Mouse (Mus musculus): ENCODE data around the gene Wdfy3. TPM values are rescaled to one million over a fixed set of nuclear protein-coding genes. Genes with fewer than 3 reads are reported as not detected.
"Not testable (repeated sequence)": the region's sequence is repeated elsewhere in the genome, so short reads cannot be mapped to it uniquely, and the experiment has no call there.

Wdfy3 gene
- total and polyA plus RNA-seq, 2 experiments from 2014 or later = 18.2 to 89.2 TPM

DNA sequence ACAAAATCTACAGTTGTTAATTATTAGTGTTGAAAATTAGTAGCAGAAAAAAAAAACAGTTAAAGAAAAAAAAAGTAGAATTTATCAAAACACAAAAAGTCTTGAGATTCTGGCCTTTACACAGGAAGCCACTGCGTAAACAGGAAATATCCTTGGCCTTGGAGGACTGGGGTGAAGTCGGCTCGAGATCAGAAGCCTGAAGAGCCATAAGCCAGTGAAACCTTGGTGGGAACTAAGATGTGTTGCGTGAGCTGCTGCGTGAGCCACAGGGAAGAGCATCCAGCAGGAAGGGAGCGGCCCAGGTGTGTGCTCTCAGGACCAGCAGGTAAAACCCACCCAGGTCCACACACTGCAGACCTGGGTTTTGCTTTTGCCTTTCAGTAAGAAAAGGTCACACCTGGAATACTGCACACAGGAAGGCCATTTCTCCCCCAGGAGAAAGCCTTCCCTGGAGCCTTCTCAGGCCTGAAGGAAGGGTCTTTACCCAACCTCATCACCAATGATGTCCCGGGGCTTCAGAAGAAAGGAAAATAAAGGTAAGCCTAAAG lies 79.3 kb downstream of the Wdfy3 start:
- no peaks in the 10 kb centered on the region for H3K9me3 ChIP-seq (ENCODE audit: low read length)

GRCm38 (mm10) chr5:101988476-101988875 lies 81.2 kb downstream of the Wdfy3 start:
- TF ChIP-seq CTCF (IDR thresholded peaks at IDR 0.05) = no peak
- Histone ChIP-seq H3K9ac (replicated peaks; ENCODE audit: low read length, poor library complexity, severe bottlenecking) (no peak overlapping the region), H3K9me3 (ENCODE audit: low read length) (no peaks in the 10 kb centered on the region), H3K27me3 (ENCODE audit: insufficient read depth, low read length) (no peaks in the 10 kb centered on the region), H3K4me2 (ENCODE audit: low read depth, low read length, poor library complexity, severe bottlenecking) (no peak overlapping the region), H3K36me3 (ENCODE audit: insufficient read depth, low read length) (no peaks in the 10 kb centered on the region), H3K27ac (ENCODE audit: low read depth, low read length) (no peak overlapping the region), H3K4me1 (ENCODE audit: insufficient read depth, low read length) (no peaks in the 10 kb centered on the region), H3K4me3 (ENCODE audit: low read depth, low read length) (no peak overlapping the region)
- DNase-seq (ENCODE audit: low spot score) = no peak
- WGBS = 79% methylated on average over 10 of the region's 10 CpGs
- no peak for ATAC-seq (ENCODE audit: low FRiP score)

More for the DNA sequence above, 79.3 kb downstream of the Wdfy3 start:
- Histone ChIP-seq H3K27me3 (ENCODE audit: insufficient read depth, low read length) (no peaks in the 10 kb centered on the region), H3K9ac (replicated peaks; ENCODE audit: low read length, poor library complexity, severe bottlenecking) (no peak overlapping the region), H3K4me3 (ENCODE audit: low read depth, low read length) (no peak overlapping the region), H3K4me1 (ENCODE audit: insufficient read depth, low read length) (no peaks in the 10 kb centered on the region), H3K4me2 (ENCODE audit: low read depth, low read length, poor library complexity, severe bottlenecking) (no peak overlapping the region), H3K27ac (ENCODE audit: low read depth, low read length) (peak overlapping the region; percentile 1; the same call in 1 of the 2 replicates), H3K36me3 (ENCODE audit: insufficient read depth, low read length) (no peaks in the 10 kb centered on the region)
- DNase-seq (ENCODE audit: low spot score) (no peak), ATAC-seq (ENCODE audit: low FRiP score) (no peak)
- no peak for TF ChIP-seq CTCF (IDR thresholded peaks at IDR 0.05)
- WGBS = 87% methylated on average over 7 of the region's 7 CpGs

- ATAC-seq (ENCODE audit: low FRiP score) (no peak), DNase-seq (ENCODE audit: low spot score) (no peak)
- H3K4me2 ChIP-seq (ENCODE audit: low read depth, low read length, poor library complexity, severe bottlenecking) = no peak overlapping the region
- no peak for TF ChIP-seq CTCF (IDR thresholded peaks at IDR 0.05)
- no peaks in the 10 kb centered on the region for H3K36me3 ChIP-seq (ENCODE audit: insufficient read depth, low read length)
- no peak overlapping the region for H3K27ac ChIP-seq (ENCODE audit: low read depth, low read length)
- no peak overlapping the region for H3K9ac ChIP-seq (replicated peaks; ENCODE audit: low read length, poor library complexity, severe bottlenecking)
- WGBS = 61% methylated on average over 3 of the region's 3 CpGs
- no peaks in the 10 kb centered on the region for H3K4me1 ChIP-seq (ENCODE audit: insufficient read depth, low read length)
- H3K4me3 ChIP-seq (ENCODE audit: low read depth, low read length) = no peak overlapping the region
- no peaks in the 10 kb centered on the region for H3K9me3 ChIP-seq (ENCODE audit: low read length)
- H3K27me3 ChIP-seq (ENCODE audit: insufficient read depth, low read length) = no peaks in the 10 kb centered on the region
Observed at GRCm38 (mm10) chr5:101986694-101987093, 83.0 kb downstream of the Wdfy3 start.

- Histone ChIP-seq H3K36me3 (ENCODE audit: insufficient read depth, low read length) (peaks cover 10% of the 10 kb centered on the region), H3K27me3 (ENCODE audit: insufficient read depth, low read length) (no peaks in the 10 kb centered on the region), H3K9me3 (ENCODE audit: low read length) (no peaks in the 10 kb centered on the region), H3K4me3 (ENCODE audit: low read depth, low read length) (no peak overlapping the region), H3K9ac (replicated peaks; ENCODE audit: low read length, poor library complexity, severe bottlenecking) (no peak overlapping the region), H3K4me1 (ENCODE audit: insufficient read depth, low read length) (no peaks in the 10 kb centered on the region), H3K4me2 (ENCODE audit: low read depth, low read length, poor library complexity, severe bottlenecking) (no peak overlapping the region), H3K27ac (ENCODE audit: low read depth, low read length) (no peak overlapping the region)
- DNase-seq (ENCODE audit: low spot score) (no peak), ATAC-seq (ENCODE audit: low FRiP score) (no peak)
- 53% methylated on average over 5 of the region's 5 CpGs for WGBS
- no peak for TF ChIP-seq CTCF (IDR thresholded peaks at IDR 0.05)
Observed at GRCm38 (mm10) chr5:101982239-101982638, 87.5 kb downstream of the Wdfy3 start.

- Histone ChIP-seq H3K4me2 (ENCODE audit: low read depth, low read length, poor library complexity, severe bottlenecking) (no peak overlapping the region), H3K9ac (replicated peaks; ENCODE audit: low read length, poor library complexity, severe bottlenecking) (no peak overlapping the region), H3K4me1 (ENCODE audit: insufficient read depth, low read length) (no peaks in the 10 kb centered on the region), H3K9me3 (ENCODE audit: low read length) (no peaks in the 10 kb centered on the region), H3K36me3 (ENCODE audit: insufficient read depth, low read length) (peaks cover 10% of the 10 kb centered on the region), H3K27me3 (ENCODE audit: insufficient read depth, low read length) (no peaks in the 10 kb centered on the region), H3K27ac (ENCODE audit: low read depth, low read length) (no peak overlapping the region), H3K4me3 (ENCODE audit: low read depth, low read length) (no peak overlapping the region)
- no peak for DNase-seq (ENCODE audit: low spot score)
- 83% methylated on average over 6 of the region's 6 CpGs for WGBS
- ATAC-seq (ENCODE audit: low FRiP score) = no peak
- TF ChIP-seq CTCF (IDR thresholded peaks at IDR 0.05) = no peak
Observed at GRCm38 (mm10) chr5:101979594-101979993, 90.1 kb downstream of the Wdfy3 start.

GRCm38 (mm10) chr5:101972594-101972993 lies 97.1 kb downstream of the Wdfy3 start:
- H3K27me3 ChIP-seq (ENCODE audit: insufficient read depth, low read length); H3K9me3 ChIP-seq (ENCODE audit: low read length); H3K36me3 ChIP-seq (ENCODE audit: insufficient read depth, low read length); H3K4me2 ChIP-seq (ENCODE audit: low read depth, low read length, poor library complexity, severe bottlenecking); DNase-seq (ENCODE audit: low spot score); H3K4me1 ChIP-seq (ENCODE audit: insufficient read depth, low read length); ATAC-seq (ENCODE audit: low FRiP score); H3K27ac ChIP-seq (ENCODE audit: low read depth, low read length); H3K9ac ChIP-seq (replicated peaks; ENCODE audit: low read length, poor library complexity, severe bottlenecking); H3K4me3 ChIP-seq (ENCODE audit: low read depth, low read length): not testable (repeated sequence)
- 82% methylated on average over 4 of the region's 4 CpGs for WGBS
